Mouse (Mus musculus) left cerebral cortex, adult 9 months (tissue): ENCODE measurements at regions not wholly inside any gene's neighbourhood (a gene's known extent, or its start where the extent isn't known, plus 50 kb on each side); places are given as distances from the start of the nearest gene placed in this dataset.
"Not testable (repeated sequence)": the region's sequence is repeated elsewhere in the genome, so short reads cannot be mapped to it uniquely, and the experiment has no call there.

Source experiments
- DNase-seq, 2 experiments: peaks; one replicate each; pipeline ENCODE4 v3.0.0; 2022; ENCODE audit warnings: low spot score in 2 of 2

DNA sequence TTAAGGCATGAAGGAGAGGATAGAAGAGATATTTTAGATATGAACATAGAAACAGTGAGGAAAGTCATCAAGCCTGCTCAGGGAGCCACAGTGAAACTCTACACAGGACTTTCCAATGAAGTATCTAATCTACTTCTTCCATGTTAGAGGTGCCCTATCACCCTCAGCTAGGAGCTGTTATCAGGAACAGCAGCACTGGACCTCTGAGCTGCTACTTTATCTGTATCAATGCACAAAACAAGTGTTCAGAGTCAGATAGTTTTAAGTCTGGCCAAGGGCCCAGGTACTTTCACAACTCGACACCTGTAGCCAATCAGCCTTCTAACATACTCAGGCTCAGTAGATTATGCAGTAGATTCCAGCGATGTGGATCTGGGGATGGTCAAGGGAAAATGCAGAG, 210.7 kb upstream of the Grid2 start:
- no peak for DNase-seq

DNA sequence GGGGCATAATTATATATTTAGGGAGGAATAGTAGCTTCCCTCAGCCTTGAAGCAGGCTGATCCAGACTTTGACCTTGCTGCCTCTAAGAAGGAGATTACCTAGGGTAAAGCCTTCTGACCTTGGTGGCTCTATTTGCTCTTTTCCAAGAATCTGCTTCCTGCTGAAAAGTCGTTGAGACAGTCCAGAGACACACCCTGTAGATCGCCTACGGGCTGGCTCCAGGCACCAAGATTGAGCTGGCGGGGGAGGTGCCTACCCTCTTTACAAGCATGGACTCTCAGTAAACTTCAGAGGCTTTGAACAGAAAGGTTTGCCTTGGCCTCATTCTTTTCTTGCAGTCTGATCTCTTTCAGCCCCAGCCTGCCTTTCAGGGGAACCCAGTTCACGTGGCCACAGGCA, 191.1 kb upstream of the Grid2 start:
- not testable (repeated sequence) for DNase-seq

DNA sequence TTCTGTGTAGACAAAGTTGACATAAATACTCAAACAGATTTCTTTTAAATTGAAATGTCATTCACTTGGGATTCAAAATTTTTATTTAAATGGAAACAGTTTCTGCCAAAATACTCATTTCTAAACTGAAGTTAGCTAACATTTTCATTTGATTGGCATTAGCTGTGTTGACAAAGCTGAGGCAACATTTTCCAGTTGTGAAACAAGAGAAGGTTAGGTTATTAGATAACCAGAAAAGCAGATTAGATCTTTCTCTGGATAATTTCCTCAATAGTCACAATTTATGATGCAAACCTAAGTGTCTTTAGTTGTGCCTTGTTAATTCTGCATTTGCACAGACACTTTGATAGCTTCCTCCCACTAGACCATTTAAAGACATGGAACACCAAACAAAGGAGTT, 167.5 kb upstream of the Grid2 start:
- no peak for DNase-seq

DNA sequence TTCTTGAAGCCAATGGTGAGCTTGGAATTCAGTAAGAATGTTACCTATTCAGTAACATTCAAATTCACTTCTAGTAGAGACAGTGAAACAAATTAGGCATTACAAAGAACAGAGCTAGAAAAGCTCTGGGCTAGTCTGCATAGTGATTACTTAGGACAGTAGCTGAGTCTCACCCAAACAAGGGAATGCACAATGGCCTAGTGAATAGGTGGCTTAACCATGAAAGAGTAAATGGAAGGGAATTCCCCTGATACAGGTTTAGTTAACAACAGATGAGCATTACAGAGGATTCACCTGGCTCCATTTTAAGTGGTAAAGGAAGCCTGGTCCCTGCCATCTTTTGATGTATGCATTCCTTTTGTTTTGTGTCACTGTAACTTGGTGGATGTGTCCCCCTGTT, 126.8 kb upstream of the Grid2 start:
- DNase-seq: not testable (repeated sequence)

DNA sequence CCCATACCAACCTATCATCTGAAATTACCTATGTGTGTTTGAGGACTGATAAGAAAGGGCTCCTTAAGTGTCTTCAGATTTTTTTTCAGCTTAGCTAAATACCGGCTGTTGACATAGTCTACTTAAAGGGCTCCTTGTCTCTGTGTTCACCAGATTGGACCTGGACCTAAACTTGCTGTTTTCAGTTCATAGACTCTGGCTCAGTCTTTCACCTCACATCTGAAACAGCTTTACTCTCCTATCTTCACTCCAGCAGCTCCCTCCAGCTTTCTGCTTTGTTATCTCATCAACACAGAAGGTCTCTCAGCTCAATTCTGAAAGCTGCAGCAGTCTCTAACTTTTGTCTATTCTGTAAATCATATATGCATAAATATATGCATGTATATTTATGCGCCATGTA, 106.4 kb upstream of the Grid2 start:
- no peak for DNase-seq

DNA sequence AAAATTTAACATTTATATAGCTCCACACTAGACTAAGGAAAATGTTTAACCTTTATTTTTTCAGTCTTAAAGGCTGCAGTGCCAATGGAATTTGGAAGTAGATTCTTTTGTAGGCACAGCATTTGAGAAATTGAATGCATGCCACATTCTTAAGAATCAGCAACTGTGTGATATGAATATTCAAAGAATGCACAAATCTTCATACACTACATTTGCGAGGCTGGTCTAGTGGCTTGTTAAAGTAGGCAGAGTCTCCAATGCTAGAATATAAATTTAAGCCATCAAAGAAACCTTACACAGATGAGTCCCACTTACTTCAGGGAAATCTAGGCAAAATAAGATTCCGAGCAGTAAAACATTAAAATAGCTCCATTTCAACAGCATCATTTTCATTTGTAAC, 75.5 kb upstream of the Grid2 start:
- peak; percentile 11 to 13 for DNase-seq
